Mouse (Mus musculus): ENCODE results near the gene Efnb2.

The Efnb2 gene

DNA sequence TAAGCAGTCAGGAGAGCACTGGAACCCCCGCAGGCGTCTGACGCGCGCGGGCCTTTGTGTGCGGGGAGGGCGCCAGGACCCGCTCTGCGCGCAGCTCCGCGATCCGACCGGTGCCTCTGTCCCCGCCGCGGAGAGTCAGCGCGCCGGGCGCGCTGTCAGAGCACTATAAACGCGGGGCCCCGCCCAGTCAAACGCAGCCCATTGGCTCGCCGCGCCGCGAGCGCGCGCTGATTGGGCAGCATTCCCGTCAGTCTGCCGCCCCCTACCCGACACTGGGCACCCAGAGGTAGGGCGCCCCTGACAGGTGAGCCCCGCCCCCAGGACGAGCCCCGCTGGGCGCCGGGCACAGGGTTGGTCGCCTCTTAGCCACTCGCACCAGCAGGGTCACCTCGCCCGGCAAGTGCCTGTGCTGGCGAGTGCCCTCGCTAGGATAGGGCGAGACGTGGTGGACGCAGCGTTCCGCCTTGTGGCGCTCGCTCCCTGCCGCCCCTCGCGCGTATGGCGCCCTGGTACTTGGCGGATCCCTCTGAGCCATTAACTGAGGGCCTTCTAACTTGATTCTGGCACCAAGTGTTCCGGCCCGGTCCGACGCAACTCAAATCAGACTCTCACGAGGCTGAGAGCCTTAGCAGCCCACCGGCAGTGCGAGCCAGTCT lies at the start of gene Efnb2:
Gene Efnb2, minus strand, starts transcription at position 140 of the 656 bp plus-strand sequence.
- peak; percentile 78 for DNase-seq (ENCODE audit: low read depth, low spot score)

DNA sequence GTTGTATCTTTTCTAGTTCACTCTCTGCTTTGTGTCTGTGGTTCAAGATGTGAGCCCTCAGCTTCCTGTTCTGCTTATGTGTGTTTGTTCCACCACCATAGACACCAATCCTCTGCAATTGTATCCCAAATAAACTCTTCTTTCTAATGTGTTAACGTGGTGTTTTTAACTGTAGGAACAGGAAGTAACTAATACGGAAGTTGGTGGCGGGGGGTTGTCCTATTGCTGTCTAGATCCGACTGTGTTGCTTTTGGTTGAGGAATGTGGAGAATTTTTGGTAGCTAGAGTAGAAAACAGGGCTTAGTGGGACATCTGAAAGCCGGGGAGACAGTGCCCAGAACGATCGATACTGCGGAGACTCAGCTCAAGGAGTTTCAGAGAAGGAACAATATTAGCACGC lies 43.8 kb upstream of the Efnb2 start:
- no peak for DNase-seq (ENCODE audit: low read depth, low spot score)

- DNase-seq (ENCODE audit: low read depth, low spot score) = no peak
Observed at GRCm38 (mm10) chr8:8703668-8704067, 42.6 kb upstream of the Efnb2 start.

DNA sequence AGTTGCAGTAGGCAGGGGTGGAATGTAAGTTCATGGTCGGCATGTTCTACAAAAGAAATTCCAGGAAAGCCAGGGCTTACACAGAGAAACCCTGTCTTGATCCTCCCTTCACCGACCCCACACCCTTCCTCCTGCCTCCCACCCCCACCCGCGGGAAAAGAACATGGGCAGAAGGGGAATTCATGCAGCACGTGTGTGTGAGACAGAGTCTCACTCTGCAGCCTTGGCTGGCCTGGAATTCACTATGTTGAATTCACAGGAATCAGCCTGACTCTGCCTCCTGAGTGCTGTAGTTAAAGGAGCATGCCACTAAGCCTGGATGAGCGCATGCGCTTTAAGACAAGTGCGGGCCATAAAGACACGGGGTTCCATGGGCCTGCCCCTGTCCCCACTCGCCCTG lies 39.8 kb upstream of the Efnb2 start:
- no peak for DNase-seq (ENCODE audit: low read depth, low spot score)

GRCm38 (mm10) chr8:8700229-8700628 lies 39.2 kb upstream of the Efnb2 start:
- no peak for DNase-seq (ENCODE audit: low read depth, low spot score)

DNA sequence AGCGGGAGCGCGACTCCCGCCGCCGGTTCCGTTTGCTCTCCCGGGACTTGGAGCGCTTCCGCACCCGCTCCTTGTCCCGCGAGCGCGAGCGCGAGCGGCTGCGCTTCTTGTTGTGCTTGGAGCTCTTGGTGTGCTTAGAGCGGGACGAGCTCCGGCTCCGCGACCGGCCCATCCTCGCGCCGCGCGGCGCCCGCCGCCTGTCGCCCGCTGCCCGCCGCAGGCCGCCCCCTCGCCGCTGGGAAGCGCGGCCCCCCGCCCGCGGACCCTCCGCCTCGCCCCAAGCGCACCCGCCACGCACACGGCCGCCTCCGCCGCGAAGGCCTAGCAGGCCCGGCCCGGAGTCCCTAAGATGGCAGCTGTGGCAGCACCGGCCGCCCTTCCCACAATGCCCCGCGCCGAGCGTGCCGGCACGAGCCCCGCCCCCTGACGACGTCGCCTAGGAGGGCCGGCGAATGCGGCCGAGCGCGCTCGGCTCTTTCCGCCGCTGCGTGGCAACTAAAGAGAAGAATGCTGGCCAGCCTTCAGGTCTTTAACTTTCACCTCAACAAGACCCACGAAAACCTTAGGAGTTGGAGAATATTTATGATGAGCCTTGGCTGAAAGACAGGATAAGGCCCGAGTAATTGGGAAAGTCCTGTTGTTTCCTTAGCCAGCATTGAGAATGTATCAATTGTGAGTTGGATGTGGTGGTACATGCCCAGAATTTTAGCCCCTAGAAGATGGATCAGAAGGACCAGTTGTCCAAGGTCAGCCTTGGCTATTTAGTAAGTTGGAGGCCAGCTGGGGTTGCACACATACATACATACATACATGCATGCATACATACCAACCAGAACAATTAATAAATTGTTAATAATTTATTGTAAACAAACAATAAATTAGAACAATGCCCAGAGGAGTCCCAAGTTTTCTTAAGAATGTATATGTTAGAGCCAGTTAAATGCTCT lies 29.4 kb upstream of the Efnb2 start, which contains the start of gene Arglu1:
Gene Arglu1, minus strand, starts transcription at position 376 of the 947 bp plus-strand sequence.
- DNase-seq (ENCODE audit: low read depth, low spot score) = peak; percentile 80

GRCm38 (mm10) chr8:8689454-8690145 lies 28.6 kb upstream of the Efnb2 start:
- peak; percentile 35 for DNase-seq (ENCODE audit: low read depth, low spot score)

GRCm38 (mm10) chr8:8688823-8689453 lies 27.9 kb upstream of the Efnb2 start:
- no peak for DNase-seq (ENCODE audit: low read depth, low spot score)

- DNase-seq (ENCODE audit: low read depth, low spot score) = no peak
Observed at GRCm38 (mm10) chr8:8685517-8685916, 24.5 kb upstream of the Efnb2 start.

DNA sequence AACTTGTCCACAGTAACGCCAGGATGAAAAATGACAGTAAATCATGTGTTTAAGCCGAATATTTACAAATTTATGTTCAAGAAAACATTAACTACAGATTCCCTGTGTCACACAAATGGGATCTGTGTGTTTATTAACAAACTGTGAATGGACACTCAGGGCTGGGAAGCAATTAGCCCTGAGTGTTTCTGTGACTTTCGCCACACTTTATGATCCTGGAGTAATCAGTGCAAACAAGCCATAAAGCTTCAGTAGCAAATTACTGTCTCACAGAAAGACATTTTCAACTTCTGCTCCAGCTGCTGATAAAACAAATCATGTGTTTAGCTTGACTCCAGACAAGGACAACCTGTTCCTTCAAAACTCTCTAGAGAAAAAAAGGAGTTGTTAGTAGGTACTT lies 21.7 kb upstream of the Efnb2 start:
- DNase-seq (ENCODE audit: low read depth, low spot score) = no peak

DNA sequence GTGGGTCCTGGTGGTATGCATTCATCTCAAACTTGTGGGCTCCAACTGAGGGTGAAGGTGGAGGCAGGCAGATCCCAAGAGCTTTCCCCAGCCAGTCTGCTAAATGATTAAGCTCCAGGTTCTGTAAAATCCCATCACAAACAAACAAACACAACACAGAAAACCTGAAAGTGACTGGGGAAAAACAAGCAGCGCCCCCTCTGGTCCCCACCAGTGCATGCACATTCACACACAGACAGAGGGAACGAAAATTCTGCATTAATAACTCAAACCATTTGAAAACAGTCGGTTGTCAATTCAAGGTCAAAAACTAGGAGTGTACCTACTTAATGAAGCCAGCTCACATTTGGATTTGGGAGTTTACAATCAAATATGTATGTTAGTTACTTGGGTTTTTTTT lies 17.2 kb upstream of the Efnb2 start:
- DNase-seq (ENCODE audit: low read depth, low spot score) = no peak

GRCm38 (mm10) chr8:8674864-8675263 lies 13.8 kb upstream of the Efnb2 start:
- no peak for DNase-seq (ENCODE audit: low read depth, low spot score)

DNA sequence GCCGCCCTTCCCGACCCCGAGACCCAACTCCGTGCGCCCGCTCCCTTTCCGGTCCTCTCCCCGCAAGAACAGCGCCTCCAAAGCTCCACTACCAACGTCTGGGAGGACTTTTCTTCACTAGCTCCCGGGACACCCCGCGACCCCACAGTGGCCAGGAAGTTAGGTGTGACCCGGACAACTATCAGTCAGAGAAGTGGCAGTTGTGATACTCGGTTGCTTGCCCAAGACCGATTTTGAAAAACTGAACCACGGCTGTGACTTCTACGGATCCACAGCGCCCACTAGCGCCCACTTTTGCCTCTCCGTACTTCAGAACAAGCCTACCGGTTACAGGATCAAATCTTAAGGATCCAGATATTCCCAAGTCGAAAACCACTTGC lies 707 bp upstream of the Efnb2 start:
- peak; percentile 82 for DNase-seq (ENCODE audit: low read depth, low spot score)

- DNase-seq (ENCODE audit: low read depth, low spot score) = no peak
Observed at GRCm38 (mm10) chr8:8660307-8661098, 539 bp downstream of the Efnb2 start.

- no peak for DNase-seq (ENCODE audit: low read depth, low spot score)
Observed at GRCm38 (mm10) chr8:8659503-8660306, 1.3 kb downstream of the Efnb2 start.

GRCm38 (mm10) chr8:8658426-8659224 lies 2.4 kb downstream of the Efnb2 start:
- DNase-seq (ENCODE audit: low read depth, low spot score) = no peak

- DNase-seq (ENCODE audit: low read depth, low spot score) = no peak
Observed at GRCm38 (mm10) chr8:8657692-8658355, 3.2 kb downstream of the Efnb2 start.

GRCm38 (mm10) chr8:8656578-8657441 lies 4.2 kb downstream of the Efnb2 start:
- no peak for DNase-seq (ENCODE audit: low read depth, low spot score)

Data from telencephalon, adult 2 months (tissue).